Mouse (Mus musculus): ENCODE data around the gene Foxred1.

- no peak for TF ChIP-seq CTCF (IDR thresholded peaks at IDR 0.05; ENCODE audit: extremely low read depth, insufficient read depth, insufficient read length, insufficient replicate concordance)
- TF ChIP-seq POLR2A (IDR thresholded peaks at IDR 0.05; ENCODE audit: low read depth, low read length) = no peak
Measured at GRCm38 (mm10) chr9:35188700-35189099, 22.2 kb downstream of the Foxred1 start.

All from spleen, adult 2 months (tissue).